Mouse (Mus musculus) heart, embryonic 14.5 days (tissue): ENCODE results near the gene Umad1. TPM values are rescaled to one million over a fixed set of nuclear protein-coding genes. Genes with fewer than 3 reads are reported as not detected.

Source experiments
- ATAC-seq: fragments of 200-750 bp; cut with Nextera tagmentation; 2 replicates; pipeline ENCODE4 v1.8.0; 2017; ENCODE audit warnings: low read depth, moderate TSS enrichment; ENCODE audit not compliant: insufficient number of reproducible peaks, insufficient read depth, low FRiP score
- H3K27ac ChIP-seq, 2 experiments: fragments of 200-500 bp in 1 of 2; fragments of 300-500 bp in 1 of 2; sonication (generic) in 1 of 2; replicated peaks in 1 of 2; 2 replicates each; pipeline ENCODE4 v1.5.1; 2012 to 2014; ENCODE audit warnings: low read depth in 2 of 2, low read length in 2 of 2, control low read depth in 1 of 2, mild to moderate bottlenecking in 1 of 2, mixed read lengths in 1 of 2; ENCODE audit not compliant: control insufficient read depth in 1 of 2, insufficient read depth in 1 of 2
- H3K27me3 ChIP-seq: fragments of 300-500 bp; sonication (generic); 2 replicates; pipeline ENCODE4 v1.6.1; 2014; ENCODE audit warnings: mild to moderate bottlenecking, low read length, control low read depth; ENCODE audit not compliant: control insufficient read depth, insufficient read depth
- H3K36me3 ChIP-seq: fragments of 300-500 bp; sonication (generic); 2 replicates; pipeline ENCODE4 v1.6.1; 2014; ENCODE audit warnings: mild to moderate bottlenecking, control low read depth, low read length, mixed read lengths; ENCODE audit not compliant: control insufficient read depth, insufficient read depth
- H3K4me1 ChIP-seq, 2 experiments: fragments of 200-500 bp in 1 of 2; fragments of 300-500 bp in 1 of 2; sonication (generic) in 1 of 2; 2 replicates each; pipeline ENCODE4 v1.6.1; 2012 to 2014; ENCODE audit warnings: low read length in 2 of 2, control low read depth in 1 of 2, mixed read lengths in 1 of 2; ENCODE audit not compliant: control insufficient read depth in 2 of 2, insufficient read depth in 2 of 2
- H3K4me2 ChIP-seq: fragments of 300-500 bp; sonication (generic); 2 replicates; pipeline ENCODE4 v1.6.1; 2014; ENCODE audit warnings: mild to moderate bottlenecking, low read length
- H3K4me3 ChIP-seq, 2 experiments: fragments of 200-500 bp in 1 of 2; fragments of 300-500 bp in 1 of 2; sonication (generic) in 1 of 2; 2 replicates each; pipeline ENCODE4 v1.5.1; 2012 to 2014; ENCODE audit warnings: low read length in 2 of 2, mild to moderate bottlenecking in 2 of 2, control low read depth in 1 of 2, low read depth in 1 of 2, moderate library complexity in 1 of 2; ENCODE audit not compliant: control insufficient read depth in 1 of 2, insufficient read depth in 1 of 2
- H3K9ac ChIP-seq: fragments of 300-500 bp; sonication (generic); 2 replicates; pipeline ENCODE4 v1.6.1; 2014; ENCODE audit warnings: mild to moderate bottlenecking, low read length
- H3K9me3 ChIP-seq: fragments of 300-500 bp; sonication (generic); 2 replicates; pipeline ENCODE4 v1.6.1; 2016; ENCODE audit warnings: low read length, control low read depth; ENCODE audit not compliant: control insufficient read depth
- WGBS: fragments of 180-500 bp; shearing (Covaris S2); extraction: QIAGEN DNeasy Blood & Tissue Kit; methylation state at CpG from one replicate; pipeline ENCODE4 v1.1.7; 2014; 5-methylcytosine and 5-hydroxymethylcytosine counted together
- polyA plus RNA-seq: library from polyadenylated mRNA; unstranded; fragments of >200 nt; fragmentation: Nextera tagmentation; extraction: Ambion mirVana; gene quantifications from 2 replicates; pipeline ENCODE4 v1.2.1, GENCODE M21; 2014

Umad1 gene
- polyA plus RNA-seq, 1 experiment from 2014 or later, result 26.3 TPM

DNA sequence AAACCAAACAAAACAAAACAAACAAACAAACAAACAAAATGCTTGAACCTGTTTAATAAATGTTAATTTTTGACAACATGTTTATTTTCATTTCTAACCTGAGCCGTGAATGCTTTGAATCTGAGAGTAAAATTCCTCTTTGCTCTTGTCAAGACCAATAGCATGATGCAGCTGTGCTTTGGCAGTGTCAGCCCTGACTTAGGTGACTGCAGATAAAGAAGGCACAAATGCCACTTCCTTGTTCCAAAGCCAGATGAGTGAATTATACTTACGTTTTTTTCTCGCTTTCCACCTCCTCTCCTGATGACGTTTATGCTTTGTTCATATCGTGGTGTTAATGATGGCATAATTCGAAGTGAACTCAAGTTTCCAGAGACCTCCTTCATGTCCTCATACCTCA, 131.2 kb downstream of the Umad1 start:
- H3K27ac ChIP-seq, result no peak overlapping the region
- H3K9me3 ChIP-seq, result no peaks in the 10 kb centered on the region
- H3K27me3 ChIP-seq, result no peaks in the 10 kb centered on the region
- ATAC-seq, result no peak
- WGBS, result 88% methylated on average over 6 of the region's 6 CpGs
- H3K36me3 ChIP-seq, result no peaks in the 10 kb centered on the region
- no peak overlapping the region for H3K4me3 ChIP-seq
- H3K9ac ChIP-seq, result no peak overlapping the region
- no peaks in the 10 kb centered on the region for H3K4me1 ChIP-seq
- no peak overlapping the region for H3K4me2 ChIP-seq

GRCm38 (mm10) chr6:8390935-8391334, 131.8 kb downstream of the Umad1 start:
- Histone ChIP-seq H3K9ac (no peak overlapping the region), H3K36me3 (no peaks in the 10 kb centered on the region), H3K27ac (no peak overlapping the region), H3K4me1 (no peaks in the 10 kb centered on the region), H3K9me3 (no peaks in the 10 kb centered on the region), H3K4me3 (no peak overlapping the region), H3K4me2 (no peak overlapping the region), H3K27me3 (no peaks in the 10 kb centered on the region)
- WGBS, result 93% methylated on average over 2 of the region's 2 CpGs
- ATAC-seq, result no peak

GRCm38 (mm10) chr6:8393029-8393428, 133.9 kb downstream of the Umad1 start:
- Histone ChIP-seq H3K9me3 (no peaks in the 10 kb centered on the region), H3K4me3 (no peak overlapping the region), H3K4me2 (no peak overlapping the region), H3K27ac (no peak overlapping the region), H3K27me3 (no peaks in the 10 kb centered on the region), H3K4me1 (no peaks in the 10 kb centered on the region), H3K36me3 (no peaks in the 10 kb centered on the region), H3K9ac (no peak overlapping the region)
- WGBS, result 71% methylated on average over 4 of the region's 4 CpGs
- no peak for ATAC-seq

- Histone ChIP-seq H3K36me3 (no peaks in the 10 kb centered on the region), H3K27ac (no peak overlapping the region), H3K4me2 (no peak overlapping the region), H3K9me3 (no peaks in the 10 kb centered on the region), H3K4me3 (no peak overlapping the region), H3K4me1 (no peaks in the 10 kb centered on the region), H3K9ac (no peak overlapping the region), H3K27me3 (no peaks in the 10 kb centered on the region)
- no peak for ATAC-seq
Measured at GRCm38 (mm10) chr6:8394044-8394443, 135.0 kb downstream of the Umad1 start.

- H3K27me3 ChIP-seq, result no peaks in the 10 kb centered on the region
- no peaks in the 10 kb centered on the region for H3K9me3 ChIP-seq
- no peak overlapping the region for H3K9ac ChIP-seq
- H3K4me1 ChIP-seq, result no peaks in the 10 kb centered on the region
- 73% methylated on average over 4 of the region's 4 CpGs for WGBS
- H3K27ac ChIP-seq, result no peak overlapping the region
- no peaks in the 10 kb centered on the region for H3K36me3 ChIP-seq
- ATAC-seq, result no peak
- H3K4me3 ChIP-seq, result no peak overlapping the region
- H3K4me2 ChIP-seq, result no peak overlapping the region
Measured at GRCm38 (mm10) chr6:8395061-8395460, 136.0 kb downstream of the Umad1 start.

DNA sequence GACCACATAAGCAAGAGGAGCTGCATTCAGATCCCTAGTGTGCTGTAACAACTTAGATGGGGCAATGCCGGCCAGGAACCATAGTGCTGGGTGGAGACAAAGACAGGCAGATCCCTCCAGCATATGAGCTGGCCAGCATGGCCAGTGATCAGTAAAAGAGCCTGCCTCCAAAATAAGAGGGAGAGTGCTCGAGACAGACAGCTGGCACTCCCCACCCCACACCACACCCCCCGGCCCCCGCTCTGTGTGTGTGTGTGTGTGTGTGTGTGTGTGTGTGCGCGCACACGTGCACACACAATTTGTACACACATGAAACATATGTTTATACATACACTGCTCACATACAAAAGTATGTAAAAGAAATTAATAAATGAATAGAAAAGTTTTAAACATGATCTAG, 138.2 kb downstream of the Umad1 start:
- no peak overlapping the region for H3K27ac ChIP-seq
- no peak overlapping the region for H3K9ac ChIP-seq
- H3K4me3 ChIP-seq, result no peak overlapping the region
- H3K27me3 ChIP-seq, result no peaks in the 10 kb centered on the region
- H3K4me2 ChIP-seq, result no peak overlapping the region
- H3K36me3 ChIP-seq, result 0 out of 2 replicates have a peak, but pooled peaks cover under 1% of the 10 kb centered on the region
- H3K4me1 ChIP-seq, result no peaks in the 10 kb centered on the region
- no peaks in the 10 kb centered on the region for H3K9me3 ChIP-seq
- no peak for ATAC-seq
- 79% methylated on average over 7 of the region's 7 CpGs for WGBS

DNA sequence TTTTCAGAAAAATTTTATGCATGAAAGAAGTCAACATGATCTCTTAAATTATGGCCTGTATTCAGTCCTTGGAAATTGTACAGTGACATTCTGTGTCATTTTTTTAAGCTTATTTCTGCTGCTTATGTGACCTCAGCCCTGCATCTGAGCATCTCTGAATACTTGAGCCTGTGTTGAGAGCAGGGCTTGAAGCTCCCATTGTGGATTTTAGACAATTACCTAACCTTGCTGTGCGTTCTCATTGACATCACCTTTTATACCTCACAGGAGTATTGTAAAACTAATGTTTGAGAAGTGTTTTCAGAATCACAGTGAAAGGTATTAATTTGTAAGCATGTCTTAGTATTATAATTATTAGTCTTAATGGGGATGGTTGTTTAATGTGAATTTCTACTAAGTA, 140.6 kb downstream of the Umad1 start:
- Histone ChIP-seq H3K27ac (no peak overlapping the region), H3K4me3 (no peak overlapping the region), H3K9me3 (no peaks in the 10 kb centered on the region), H3K4me1 (no peaks in the 10 kb centered on the region), H3K27me3 (no peaks in the 10 kb centered on the region), H3K36me3 (0 out of 2 replicates have a peak, but pooled peaks cover 3% of the 10 kb centered on the region), H3K9ac (no peak overlapping the region), H3K4me2 (no peak overlapping the region)
- no peak for ATAC-seq
- 87% methylated on average over 1 of the region's 1 CpGs for WGBS

- no peak overlapping the region for H3K4me3 ChIP-seq
- H3K27me3 ChIP-seq, result no peaks in the 10 kb centered on the region
- H3K9ac ChIP-seq, result no peak overlapping the region
- H3K4me1 ChIP-seq, result no peaks in the 10 kb centered on the region
- no peak overlapping the region for H3K4me2 ChIP-seq
- H3K27ac ChIP-seq, result no peak overlapping the region
- no peak for ATAC-seq
- 88% methylated on average over 5 of the region's 5 CpGs for WGBS
- H3K9me3 ChIP-seq, result no peaks in the 10 kb centered on the region
- H3K36me3 ChIP-seq, result 0 out of 2 replicates have a peak, but pooled peaks cover 3% of the 10 kb centered on the region
Measured at GRCm38 (mm10) chr6:8403127-8403526, 144.0 kb downstream of the Umad1 start.
